Mouse (Mus musculus): ENCODE results near the gene Cish.
A peak's percentile ranks its signal among the peaks of the same experiment; 100 is the strongest.

Gene Cish

DNA sequence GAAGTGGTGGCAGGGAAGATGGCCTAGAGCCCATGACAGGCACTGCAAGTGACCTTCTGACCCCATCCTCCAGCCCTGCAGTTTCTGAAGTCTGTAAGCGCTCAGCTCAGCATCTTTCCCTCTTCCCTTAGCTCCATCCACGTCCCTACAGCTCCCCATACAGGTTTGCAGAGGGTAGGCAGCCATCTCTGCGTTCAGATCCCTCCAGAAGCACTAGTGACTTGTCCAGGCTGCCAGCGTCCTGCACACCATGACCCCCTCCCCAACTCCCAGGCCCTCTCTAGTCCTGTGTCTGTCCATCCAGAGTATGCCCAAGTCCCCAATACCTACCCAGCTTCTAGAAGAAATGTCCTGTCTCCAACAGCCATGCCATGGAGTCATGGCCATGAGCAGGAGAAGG lies 17.7 kb upstream of the Cish start:
- DNase-seq (ENCODE audit: low spot score), result no peak

DNA sequence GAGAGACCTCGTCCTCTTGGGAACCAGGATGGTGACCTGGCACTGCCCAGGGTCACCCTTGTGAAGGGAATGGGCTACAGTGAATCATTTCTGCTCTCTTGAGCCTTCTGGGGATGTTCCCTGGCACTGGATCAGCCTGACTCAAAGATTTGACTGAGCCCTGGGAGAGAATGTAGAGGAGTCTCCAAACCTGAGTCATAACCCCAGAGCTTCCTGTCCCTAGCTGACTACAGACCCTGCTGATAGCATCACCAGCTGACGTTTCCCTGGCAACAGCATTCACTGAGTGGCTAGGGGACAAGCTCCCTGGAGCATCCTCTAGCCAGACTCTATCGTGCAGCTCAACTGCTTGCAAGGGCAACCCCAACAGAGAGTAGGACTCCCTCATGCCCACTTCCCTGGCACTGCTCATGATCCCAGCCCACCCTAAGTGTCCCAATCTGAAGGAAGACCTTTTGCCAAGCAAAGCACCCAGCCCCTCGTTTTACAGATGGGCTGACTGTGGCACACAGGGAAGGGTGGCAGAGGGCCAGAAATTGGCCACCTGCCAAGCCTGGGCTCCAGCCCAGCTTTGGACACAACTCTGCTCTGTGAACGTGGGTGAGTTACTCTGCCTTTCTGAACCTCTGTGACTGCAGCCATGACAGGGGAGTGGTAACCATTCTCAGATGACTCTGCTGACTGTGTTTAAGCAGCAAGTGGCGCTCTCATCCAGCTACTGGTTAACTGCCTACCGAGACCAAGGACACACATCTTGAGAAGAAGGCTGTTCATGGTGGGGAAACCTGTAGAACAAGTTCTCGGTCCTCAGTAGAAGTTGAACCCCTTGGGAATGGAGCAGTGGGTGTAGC lies 17.1 kb upstream of the Cish start:
- no peak for DNase-seq (ENCODE audit: low spot score)

GRCm38 (mm10) chr9:107279378-107280321 lies 16.2 kb upstream of the Cish start:
- no peak for DNase-seq (ENCODE audit: low spot score)

DNA sequence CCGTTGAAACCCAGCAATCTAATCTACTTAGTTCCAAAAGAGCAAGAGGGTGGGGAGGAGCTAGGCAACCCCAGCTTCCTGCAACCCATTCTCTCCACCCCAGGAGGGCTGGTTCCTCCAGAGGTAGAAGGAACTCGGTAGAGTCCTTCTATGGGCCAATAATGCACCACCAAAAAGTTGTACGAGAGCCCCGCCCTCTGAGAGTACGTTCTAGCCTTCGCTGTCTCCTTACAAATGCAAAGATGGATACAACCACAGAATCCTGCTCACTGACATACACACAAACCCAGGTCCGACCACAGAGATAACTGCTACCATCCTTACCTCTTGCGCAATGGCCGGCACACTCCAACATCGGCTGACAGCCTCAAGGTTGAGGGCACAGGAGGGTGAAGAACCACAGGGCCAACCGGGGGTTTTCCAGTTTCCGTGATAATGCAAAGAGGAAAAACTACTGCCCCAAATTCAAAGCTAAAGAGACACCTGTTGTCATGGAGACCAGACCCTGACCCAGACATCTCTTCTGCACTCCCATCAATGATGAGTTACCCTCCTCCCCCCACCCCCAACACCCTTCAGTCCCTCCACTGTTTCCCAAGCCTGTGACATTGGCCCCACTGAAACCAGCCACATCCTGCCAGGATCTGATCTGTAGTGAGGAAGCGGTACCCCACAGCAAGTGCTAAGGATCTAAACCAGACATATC lies 15.4 kb upstream of the Cish start:
- DNase-seq (ENCODE audit: low spot score), result no peak

GRCm38 (mm10) chr9:107281241-107281987 lies 14.4 kb upstream of the Cish start:
- DNase-seq (ENCODE audit: low spot score), result no peak

DNA sequence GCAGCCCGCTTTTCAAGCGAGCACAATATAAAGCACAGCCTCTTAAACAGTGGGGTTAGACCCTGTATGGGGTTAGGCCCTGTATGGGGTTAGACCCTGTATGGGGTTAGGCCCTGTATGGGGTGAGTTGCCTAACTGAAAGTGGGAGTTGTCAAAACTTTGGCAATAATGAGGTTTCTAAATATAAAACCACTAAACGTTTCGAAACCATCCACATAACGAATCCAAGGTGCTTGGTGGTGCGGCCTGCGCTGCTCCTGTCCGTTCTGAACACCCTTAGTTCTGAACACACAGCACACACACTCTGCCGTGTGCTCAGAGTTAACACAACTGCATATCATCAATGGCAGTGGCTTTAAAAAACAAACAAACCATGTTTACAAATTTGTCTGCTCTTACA lies 12.9 kb upstream of the Cish start:
- DNase-seq (ENCODE audit: low spot score), result no peak

- DNase-seq (ENCODE audit: low spot score), result no peak
Observed at GRCm38 (mm10) chr9:107285009-107285408, 10.8 kb upstream of the Cish start.

GRCm38 (mm10) chr9:107287294-107287693 lies 8.5 kb upstream of the Cish start:
- DNase-seq (ENCODE audit: low spot score), result no peak

DNA sequence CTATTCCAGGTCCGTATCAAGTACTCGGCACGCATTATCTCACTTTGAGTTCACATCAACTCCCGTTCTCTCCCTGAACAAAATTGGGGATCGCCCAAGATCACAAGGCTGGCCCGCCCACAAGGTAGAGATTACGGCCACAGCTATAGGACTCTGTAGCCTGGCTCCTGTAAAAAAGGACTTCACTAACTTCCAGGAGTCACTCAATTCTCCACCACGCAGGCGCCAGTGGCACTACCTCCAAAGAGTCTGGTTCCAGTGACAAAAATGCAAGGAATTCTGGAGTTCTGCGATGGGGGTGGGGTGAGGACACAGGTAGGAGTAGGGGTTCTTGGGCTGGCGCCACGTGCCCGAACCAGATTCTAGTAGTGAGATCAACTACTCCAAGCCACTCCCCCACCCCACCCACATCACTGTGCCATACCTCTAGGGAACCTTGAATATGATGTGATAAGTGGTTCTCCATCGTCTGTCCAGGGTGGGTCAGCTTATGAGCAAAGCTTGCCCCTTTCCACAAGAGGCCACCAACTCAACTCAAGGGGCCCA lies 7.6 kb upstream of the Cish start:
- no peak for DNase-seq (ENCODE audit: low spot score)

- DNase-seq (ENCODE audit: low spot score), result no peak
Observed at GRCm38 (mm10) chr9:107288711-107289110, 7.1 kb upstream of the Cish start.

DNA sequence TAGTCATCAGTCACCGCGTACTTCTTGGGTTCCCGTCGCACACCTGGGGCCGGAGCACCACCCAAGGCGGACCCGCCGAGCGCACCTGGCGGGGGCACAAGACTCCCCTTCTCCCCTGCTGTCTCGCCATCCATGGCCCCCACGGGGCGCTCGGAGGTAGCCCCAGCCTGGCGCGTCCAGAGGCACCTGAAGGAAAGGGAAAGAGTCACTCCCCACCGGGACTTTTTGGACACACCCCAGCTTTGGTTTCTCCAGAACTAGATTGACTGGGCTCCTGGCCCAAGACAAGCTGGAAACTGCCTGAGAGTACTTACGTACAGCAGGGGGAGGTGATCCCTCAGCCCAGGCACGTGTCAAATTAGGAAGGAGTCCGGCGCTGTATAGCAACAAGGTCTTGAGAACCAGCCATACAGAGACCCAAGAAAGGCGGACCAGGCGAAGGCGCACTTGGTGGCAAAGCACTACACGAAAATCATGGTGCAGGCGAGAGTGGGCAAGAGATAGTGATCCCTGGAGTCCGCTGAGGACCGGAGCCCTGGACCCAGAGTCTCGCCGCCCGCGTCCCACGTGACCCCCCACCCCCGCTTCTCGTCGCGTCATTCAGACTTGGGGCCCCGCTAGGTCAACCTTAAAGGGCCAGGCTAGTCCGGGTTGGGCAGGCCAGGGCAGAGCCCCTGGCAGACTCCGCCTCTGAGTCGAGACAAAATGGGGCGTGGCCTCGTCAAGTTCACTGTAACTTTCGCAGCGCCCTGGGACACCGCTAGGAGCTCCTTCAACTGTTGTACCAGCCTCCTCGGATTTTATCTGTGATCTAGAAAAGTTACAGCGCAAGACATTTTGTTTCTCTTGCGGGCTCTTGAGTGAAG lies 6.4 kb upstream of the Cish start, which contains the start of gene Mapkapk3:
Gene Mapkapk3 (minus strand): TSS at position 667 of the 866 bp plus-strand sequence.
- peak; percentile 74 for DNase-seq (ENCODE audit: low spot score)

GRCm38 (mm10) chr9:107290897-107291296 lies 4.9 kb upstream of the Cish start:
- peak; percentile 63 for DNase-seq (ENCODE audit: low spot score)

GRCm38 (mm10) chr9:107294249-107294648 lies 1.6 kb upstream of the Cish start:
- peak; percentile 64 for DNase-seq (ENCODE audit: low spot score)

DNA sequence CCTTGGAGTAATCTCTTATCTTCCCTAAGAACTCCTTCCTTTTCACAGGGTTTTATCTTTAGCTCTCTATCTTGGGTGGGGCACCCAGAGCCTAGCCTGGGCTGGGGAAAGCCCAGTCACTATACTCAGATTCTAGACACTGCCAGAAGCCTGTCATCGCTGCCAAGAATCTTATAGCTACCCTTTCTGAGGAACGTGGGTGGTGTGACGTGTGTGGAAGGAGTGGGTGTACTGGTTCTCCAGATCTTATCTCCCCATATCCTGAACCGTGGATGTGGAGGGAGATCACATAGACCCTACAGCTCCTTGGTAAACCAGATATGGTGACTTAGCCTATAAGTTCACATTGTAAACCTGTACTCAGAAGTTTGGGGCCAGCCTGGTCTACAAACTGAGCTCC lies 210 bp upstream of the Cish start:
- no peak for DNase-seq (ENCODE audit: low spot score)

GRCm38 (mm10) chr9:107296041-107296440 lies 215 bp downstream of the Cish start:
- DNase-seq (ENCODE audit: low spot score), result no peak

- DNase-seq (ENCODE audit: low spot score), result peak; percentile 67
Observed at GRCm38 (mm10) chr9:107296501-107296965, 707 bp downstream of the Cish start.

DNA sequence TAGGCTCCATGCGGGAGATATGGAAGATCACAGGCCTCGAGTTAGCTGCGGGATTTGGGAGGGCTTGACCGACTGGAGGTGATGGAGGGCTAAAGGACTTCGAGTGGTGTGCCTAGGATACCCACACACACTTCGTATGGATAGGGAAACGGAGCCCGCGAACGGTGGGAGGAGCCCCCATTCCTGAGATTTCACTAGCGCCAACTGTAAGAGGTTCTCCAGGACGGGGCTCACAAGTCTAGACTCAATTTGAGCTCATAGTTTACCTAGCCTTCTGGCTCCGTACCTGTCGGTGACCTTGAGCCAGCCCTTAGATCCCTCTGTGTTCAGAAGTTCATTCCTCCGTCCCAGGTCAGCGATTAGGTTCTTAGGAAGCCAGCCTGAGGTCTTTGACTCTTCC lies 1.2 kb downstream of the Cish start:
- no peak for DNase-seq (ENCODE audit: low spot score)

DNA sequence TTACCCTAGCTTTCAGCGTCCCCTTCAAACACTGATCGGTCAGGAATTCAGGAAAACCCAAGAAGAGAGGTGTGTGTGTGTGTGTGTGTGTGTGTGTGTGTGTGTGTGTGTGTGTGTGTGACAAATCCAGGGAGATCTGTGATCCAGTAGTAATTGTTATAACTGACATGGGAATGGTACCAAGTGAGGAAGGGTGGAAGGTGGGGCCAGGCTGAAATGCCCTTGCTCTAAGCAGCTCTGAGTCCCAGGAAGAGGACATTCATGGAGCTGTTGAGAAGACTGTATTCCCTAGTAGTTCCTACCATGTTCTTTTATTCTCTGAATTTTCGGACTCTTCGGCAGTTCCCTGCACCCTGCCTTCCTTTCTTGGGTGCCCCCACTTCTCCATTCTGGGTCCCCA lies 1.8 kb downstream of the Cish start:
- DNase-seq (ENCODE audit: low spot score), result no peak

DNA sequence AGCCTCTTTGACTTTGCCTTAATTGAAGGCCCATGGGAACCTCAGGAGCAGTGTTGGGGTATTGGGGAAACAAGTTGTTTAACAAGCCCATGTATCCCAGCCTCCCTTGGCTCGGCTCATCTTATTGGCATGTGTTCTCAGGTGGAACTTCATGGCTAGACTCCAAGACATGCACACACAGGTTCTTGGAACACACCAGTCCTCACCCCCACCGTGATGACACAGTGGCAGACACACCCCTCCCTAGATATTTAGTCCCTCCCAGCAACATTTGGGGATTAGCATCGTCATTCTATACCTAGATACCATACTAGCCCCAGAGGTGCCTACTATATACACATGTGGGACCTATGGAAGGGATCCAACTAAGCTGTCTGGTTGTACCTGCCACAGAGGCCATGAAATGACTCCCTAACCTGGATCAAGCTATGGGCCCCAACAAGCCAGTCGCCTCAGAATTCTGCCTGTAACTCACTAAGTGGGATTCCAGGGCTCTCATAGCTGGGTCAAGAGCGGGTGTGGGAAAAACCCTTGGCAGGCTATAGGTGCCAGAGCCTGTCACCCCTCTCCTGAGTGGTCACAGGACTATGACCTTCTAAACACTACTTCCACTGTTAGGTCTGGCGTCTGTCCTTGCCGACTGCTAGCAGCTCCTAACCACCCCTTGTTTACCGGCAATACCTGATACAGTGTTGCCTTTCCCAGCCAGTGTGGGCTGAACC lies 2.4 kb downstream of the Cish start:
- DNase-seq (ENCODE audit: low spot score), result no peak

All from urinary bladder, postnatal 10 days (tissue).